Mouse (Mus musculus) gastrocnemius, adult 18-20 months (tissue): ENCODE measurements around the gene Slc4a4. TPM values are rescaled to one million over a fixed set of nuclear protein-coding genes. Genes with fewer than 3 reads are reported as not detected.

Source experiments
- DNase-seq: peaks from one replicate; pipeline ENCODE4 v3.0.0; 2021; ENCODE audit warnings: low spot score
- total RNA-seq, 2 experiments: library from RNA; stranded (reverse); gene quantifications; 2 replicates each; pipeline ENCODE4 v1.2.3; 2021

Slc4a4 gene
- total RNA-seq, 2 experiments from 2014 or later, result 18.2 to 21.3 TPM

- DNase-seq, result peak; percentile 55
Observed at GRCm38 (mm10) chr5:89147282-89147790, 260.7 kb downstream of the Slc4a4 start.

- peak; percentile 71 for DNase-seq
Observed at GRCm38 (mm10) chr5:89149436-89150040, 262.9 kb downstream of the Slc4a4 start.

- no peak for DNase-seq
Observed at GRCm38 (mm10) chr5:89151076-89151475, 264.5 kb downstream of the Slc4a4 start.

- DNase-seq, result no peak
Observed at GRCm38 (mm10) chr5:89171025-89171718, 284.6 kb downstream of the Slc4a4 start.

DNA sequence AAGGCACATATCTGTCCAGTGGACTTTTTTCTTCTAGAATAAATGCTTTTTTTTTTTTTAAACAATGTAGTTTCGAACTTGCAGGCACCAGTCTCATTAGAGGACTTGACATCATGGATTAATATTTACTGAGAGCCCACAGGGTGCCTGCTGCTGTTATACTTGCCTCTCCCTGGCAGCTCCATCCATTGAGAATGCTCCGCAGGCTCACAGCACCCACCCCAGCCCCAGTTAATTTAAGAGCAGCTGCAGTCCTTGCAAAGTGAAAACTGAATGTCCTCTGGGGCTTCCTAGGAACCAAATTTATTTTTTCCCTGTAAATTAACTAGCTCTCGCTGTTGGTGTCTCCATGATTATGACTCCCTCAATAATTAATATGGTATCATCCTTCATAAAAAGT is 303.4 kb downstream of the Slc4a4 start:
- DNase-seq, result no peak

DNA sequence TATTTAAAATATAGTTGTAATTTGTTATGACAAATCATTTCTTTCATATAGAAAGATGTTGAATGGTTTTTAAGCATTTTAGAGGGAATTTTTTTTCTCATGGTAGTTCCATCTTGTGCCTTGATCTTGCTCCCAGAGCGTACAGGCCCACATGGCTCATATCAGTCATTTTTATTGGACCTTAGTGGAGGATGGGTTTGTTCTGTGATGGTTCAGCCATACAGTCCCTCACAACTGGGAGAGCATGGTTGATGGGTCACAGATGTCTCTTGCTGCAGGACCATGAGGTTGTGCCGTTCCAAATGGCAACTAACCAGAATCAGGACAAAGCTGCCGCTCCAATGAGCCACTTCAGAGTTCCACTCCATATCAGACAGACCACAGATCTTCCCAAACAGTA is 308.0 kb downstream of the Slc4a4 start:
- DNase-seq, result no peak

DNA sequence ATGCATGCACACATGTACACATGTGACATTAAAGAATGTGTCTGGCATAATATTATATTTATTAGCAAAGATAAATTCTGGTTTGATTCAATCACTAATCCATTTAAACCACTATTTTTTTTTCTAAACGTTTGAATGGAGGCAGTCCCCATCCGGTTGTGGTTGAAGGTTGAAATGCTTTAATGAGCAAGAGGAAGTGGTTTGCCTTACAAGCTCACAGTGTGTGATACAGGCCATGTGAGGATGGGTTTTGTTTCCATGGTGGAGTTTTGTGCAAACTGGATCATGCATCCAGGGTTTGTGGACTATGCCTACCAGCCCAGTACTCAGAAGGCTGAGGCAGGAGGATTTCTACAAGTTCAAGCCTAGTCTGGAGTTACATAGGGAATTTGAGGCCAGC is 311.9 kb downstream of the Slc4a4 start:
- DNase-seq, result no peak

GRCm38 (mm10) chr5:89209973-89210703 is 323.5 kb downstream of the Slc4a4 start:
- no peak for DNase-seq

- DNase-seq, result no peak
Observed at GRCm38 (mm10) chr5:89211057-89211456, 324.4 kb downstream of the Slc4a4 start.

DNA sequence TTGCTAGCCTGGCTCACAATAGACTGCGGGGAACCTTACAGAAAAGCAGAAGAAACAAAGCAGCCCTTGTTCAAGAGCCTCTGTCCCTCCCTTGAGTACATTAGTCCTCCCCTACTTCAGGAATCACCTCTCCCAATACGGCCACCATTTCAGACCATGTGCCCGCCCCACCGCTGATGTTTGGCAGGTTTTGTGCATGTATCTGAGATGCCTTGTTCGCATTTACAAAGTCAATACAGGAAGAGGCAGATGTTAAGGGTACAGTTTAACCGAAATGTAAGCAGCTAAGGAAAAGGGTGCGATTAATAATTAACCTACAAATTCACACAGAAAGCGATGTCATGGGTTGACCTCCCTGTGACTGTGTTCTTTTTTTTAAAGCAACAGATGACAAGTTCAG is 331.6 kb downstream of the Slc4a4 start:
- DNase-seq, result no peak

GRCm38 (mm10) chr5:89218709-89219108 is 332.1 kb downstream of the Slc4a4 start:
- no peak for DNase-seq

- peak; percentile 3 for DNase-seq
Observed at GRCm38 (mm10) chr5:89221658-89222057, 335.0 kb downstream of the Slc4a4 start.

DNA sequence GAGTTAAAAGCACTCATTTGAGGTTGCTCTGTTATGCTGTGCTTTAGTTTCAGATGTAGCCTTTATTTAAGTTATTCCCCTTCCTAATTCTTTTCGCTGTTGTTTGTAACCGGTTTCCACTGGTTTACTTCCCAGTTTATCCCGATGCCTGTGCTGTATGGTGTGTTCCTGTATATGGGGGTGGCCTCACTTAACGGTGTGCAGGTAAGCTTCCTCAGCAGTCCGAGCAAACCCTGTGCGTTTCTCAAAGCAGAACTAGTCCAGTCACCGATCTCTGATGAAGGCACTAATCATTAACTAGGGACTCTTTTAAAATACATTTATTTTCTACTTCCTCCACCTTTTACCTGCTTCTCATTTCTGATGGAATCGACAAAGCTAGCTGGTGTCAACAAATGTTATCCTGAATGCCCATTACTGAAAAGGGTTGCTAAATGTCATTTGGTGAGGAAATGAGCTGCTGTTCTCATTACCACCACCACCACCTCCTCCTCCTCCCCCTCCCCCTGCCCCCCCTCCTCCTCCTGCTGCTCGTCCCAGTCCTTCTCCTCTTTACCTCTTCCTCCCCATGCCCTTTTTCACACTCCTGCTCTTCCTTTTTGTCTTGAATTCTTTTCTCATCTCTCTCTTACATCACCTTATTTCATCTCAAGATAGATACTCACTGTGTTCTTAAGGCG is 336.6 kb downstream of the Slc4a4 start:
- DNase-seq, result no peak

DNA sequence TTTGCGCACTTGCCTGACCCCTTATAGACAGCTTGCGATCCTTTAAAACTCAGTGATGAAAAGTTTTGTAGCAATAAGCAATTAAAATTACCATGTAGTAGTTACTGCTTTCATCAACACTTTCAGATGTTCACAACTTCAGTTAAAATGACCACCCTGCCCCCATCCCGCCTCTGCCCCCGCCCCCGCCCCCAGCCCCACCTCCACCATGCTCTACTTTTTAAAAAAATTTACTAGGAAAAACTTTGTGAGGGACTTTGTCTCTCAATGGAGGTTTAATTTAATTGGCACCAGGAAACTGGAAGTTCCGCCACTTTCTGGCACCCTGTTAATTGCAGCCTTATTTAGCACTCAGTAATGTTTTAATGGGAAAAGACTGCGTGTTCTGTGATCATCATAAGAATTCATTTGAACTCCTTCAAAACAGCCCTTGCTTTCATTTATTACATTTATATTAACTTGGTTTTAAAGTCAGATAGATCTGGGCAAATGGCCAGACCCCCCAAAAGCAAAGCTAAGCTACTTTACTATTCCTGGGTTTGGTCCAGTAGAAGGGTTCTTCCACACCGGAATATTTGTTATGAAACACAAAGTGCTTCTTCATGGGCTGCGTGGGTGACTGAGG is 337.2 kb downstream of the Slc4a4 start:
- DNase-seq, result no peak

DNA sequence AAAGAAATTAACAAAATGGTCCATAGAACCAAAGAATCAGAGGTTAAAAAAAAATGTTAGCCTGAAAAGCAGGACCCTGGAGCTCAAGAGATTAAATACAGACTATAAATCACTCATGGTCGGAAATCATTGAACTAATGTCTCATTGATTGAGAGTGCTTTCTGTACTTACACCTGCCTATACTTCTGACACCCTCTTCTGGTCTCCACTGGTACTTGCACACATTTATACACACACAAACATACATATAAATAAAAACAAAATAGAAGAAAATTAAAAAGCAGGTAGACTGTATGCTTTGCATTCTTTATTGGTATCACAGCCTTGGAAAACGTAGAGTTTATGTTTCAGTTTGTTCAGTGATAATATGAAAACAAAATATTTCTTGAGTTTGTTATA is 341.3 kb downstream of the Slc4a4 start:
- DNase-seq, result no peak

- no peak for DNase-seq
Observed at GRCm38 (mm10) chr5:89229606-89230005, 343.0 kb downstream of the Slc4a4 start.

- DNase-seq, result no peak
Observed at GRCm38 (mm10) chr5:89232313-89232712, 345.7 kb downstream of the Slc4a4 start.

DNA sequence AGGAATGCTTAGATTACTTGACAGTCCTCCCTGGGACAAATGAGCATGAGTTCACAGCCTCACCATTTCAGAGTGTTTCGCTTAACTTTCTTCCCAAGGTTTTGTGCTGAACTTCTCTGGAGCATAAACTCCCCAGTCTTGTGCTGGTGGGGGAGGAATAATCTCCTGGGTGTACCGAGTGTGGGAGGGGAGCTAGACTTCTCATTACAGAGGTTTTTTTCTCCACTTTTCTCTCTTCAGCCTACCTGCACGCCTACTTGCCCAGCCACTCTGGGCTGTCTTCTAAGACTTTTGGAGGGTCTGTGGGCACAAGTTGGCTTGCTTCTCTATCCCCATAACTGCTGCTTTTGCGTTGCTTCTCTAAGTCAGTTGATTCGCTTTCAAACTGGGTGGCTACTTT is 365.2 kb downstream of the Slc4a4 start:
- no peak for DNase-seq

DNA sequence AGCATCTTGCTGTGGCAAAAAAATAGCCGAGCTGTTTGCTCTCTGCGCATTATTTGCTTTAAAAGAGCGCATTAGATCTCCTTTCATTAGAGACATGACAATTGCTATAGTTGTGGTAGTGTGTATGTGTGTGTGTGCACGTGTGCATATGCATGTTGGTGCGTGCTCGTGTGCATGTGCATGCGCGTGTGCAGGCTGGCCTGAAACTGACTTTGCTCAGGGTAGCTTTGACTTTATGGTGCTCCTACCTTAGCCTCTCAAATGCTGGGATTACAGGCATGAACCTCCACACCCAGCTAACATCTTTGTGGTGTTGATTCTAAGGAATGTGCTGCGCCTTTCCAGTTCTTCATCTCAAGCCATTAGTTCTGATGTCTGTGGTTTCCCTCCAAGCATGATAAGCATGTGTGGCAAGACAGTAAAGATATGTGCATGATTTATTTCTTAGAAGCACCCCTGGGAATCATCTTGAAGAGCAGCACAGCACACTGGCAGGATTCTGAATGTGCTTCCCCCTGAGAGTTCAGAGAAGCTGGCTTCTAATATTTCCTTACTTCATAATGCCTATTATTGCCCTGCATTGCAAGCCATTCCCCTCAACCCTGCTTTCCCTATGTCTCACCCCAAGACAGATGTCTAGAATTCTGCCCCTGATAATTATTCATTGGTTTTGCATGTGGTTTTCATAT is 373.3 kb downstream of the Slc4a4 start:
- no peak for DNase-seq

DNA sequence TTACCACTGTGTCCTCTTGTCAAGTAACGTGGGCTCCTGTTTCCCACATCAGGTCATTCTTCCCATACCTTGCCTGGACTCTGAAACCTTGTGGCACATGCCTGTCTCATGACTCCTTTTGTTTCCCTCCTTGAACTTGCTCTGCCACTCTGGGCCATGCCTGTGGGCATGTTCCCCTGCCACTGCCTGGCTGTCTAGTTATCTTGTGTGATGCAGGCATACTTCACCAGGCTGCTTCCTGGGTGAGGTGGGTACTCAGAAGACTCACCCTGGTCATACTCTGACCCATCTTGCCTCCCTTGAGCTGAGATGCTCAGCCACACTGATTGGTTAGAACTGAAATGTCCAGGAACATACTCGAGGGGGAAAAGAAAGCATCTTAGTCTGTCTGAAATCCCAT is 390.4 kb downstream of the Slc4a4 start:
- no peak for DNase-seq

- no peak for DNase-seq
Observed at GRCm38 (mm10) chr5:89277616-89278015, 391.0 kb downstream of the Slc4a4 start.
